Mouse (Mus musculus) cerebellum, adult 11 months (tissue): ENCODE measurements around the gene Ccl21a.
"Not testable (repeated sequence)": the region's sequence is repeated elsewhere in the genome, so short reads cannot be mapped to it uniquely, and the experiment has no call there.

Experiments
- DNase-seq: peaks from one replicate; pipeline ENCODE4 v3.0.0; 2022

Gene Ccl21a

DNA sequence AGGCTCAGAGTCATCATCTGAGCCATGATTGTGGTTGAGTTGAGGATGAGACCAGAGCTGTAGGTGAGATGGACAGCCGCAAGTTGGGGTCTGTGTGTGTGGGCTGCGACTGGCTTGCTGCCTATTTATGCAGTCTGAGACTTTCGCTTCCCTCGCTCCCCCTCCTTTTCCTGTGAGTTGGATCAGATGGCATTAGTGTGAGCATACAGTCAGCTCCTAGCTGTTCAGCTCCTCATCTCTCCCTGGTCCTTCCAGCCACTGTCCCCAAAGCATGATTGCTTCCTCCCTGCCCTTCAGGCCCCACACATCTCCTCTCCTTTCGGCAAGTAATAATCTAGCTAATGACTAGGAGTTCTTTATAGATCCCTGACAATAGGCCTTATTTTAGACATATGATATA is at the start of gene Ccl21a:
Ccl21a (minus strand) TSS at position 101 of the 400 bp plus-strand sequence.
- not testable (repeated sequence) for DNase-seq

DNA sequence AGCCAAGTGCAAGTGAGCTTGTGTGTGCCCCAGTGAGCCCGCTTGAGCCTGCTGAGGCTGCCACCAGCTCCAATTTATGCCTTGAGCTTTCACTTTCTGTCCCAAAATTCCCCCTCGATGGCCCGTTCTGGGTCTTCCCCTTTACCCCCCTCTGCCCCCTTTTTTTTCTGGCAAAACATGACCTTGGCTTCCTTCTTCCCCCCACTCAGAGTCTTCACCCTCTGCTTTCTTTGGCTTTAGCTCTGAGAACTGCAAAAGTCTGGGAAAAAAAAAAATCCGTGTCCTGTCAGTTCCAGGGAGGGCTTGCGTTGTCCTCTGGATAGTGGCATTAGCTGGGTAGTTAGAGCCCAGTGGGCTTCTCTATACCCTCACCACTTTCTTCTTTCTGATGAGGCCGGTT is 17.3 kb downstream of the Ccl21a start, which contains the start of gene Ccl19:
Ccl19 (minus strand) TSS at position 101 of the 400 bp plus-strand sequence.
- DNase-seq, result not testable (repeated sequence)

DNA sequence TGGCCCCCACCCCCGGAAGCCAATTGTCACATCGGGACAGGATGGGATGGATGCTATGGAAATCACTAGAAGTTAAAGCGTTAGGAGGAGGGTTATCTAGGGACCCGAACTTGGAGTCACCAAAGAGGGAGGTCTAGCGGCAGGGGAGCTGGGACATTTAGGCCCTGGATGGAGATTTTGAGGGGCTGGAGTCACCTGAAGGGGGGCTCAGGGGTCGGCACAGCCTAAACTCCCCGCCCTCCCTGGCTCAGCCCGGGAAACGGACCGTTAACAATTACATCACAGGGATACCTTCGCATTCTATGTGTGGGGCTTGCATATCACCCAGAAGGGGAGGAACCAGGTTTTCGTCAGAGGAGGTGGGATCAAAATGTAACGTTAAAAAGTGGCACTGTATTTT is 38.5 kb downstream of the Ccl21a start, which contains the start of gene 4930578G10Rik:
4930578G10Rik (plus strand) TSS at position 301 of the 400 bp plus-strand sequence.
- DNase-seq, result not testable (repeated sequence)
